Mouse (Mus musculus) neural tube, embryonic 11.5 days (tissue): Measurements from ENCODE around the gene Gemin4. TPM values are rescaled to one million over a fixed set of nuclear protein-coding genes. Genes with fewer than 3 reads are reported as not detected.

Experiments
- ATAC-seq: fragments of 200-750 bp; cut with Nextera tagmentation; 2 replicates; pipeline ENCODE4 v1.8.0; 2017; ENCODE audit warnings: moderate number of reproducible peaks, mild to moderate bottlenecking, moderate TSS enrichment, moderate library complexity; ENCODE audit not compliant: insufficient read depth, low FRiP score, low TSS enrichment
- DNase-seq: peaks from one replicate; pipeline ENCODE4 v3.0.0-alpha.2; 2015; ENCODE audit warnings: low spot score
- H3K27ac ChIP-seq: fragments of 300-500 bp; sonication (generic); 2 replicates; pipeline ENCODE4 v1.5.1; 2014; ENCODE audit warnings: low read depth, mild to moderate bottlenecking, low read length
- H3K27me3 ChIP-seq: fragments of 300-500 bp; sonication (generic); 2 replicates; pipeline ENCODE4 v1.6.1; 2014; ENCODE audit warnings: mild to moderate bottlenecking, low read length, mixed read lengths; ENCODE audit not compliant: control insufficient read depth, insufficient read depth
- H3K36me3 ChIP-seq: fragments of 300-500 bp; sonication (generic); 2 replicates; pipeline ENCODE4 v1.6.1; 2014; ENCODE audit warnings: mild to moderate bottlenecking, low read length, moderate library complexity, mixed read lengths; ENCODE audit not compliant: control insufficient read depth, insufficient read depth
- H3K4me1 ChIP-seq: fragments of 300-500 bp; sonication (generic); 2 replicates; pipeline ENCODE4 v1.6.1; 2014; ENCODE audit warnings: low read length, mixed read lengths; ENCODE audit not compliant: control insufficient read depth, insufficient read depth
- H3K4me2 ChIP-seq: fragments of 300-500 bp; sonication (generic); 2 replicates; pipeline ENCODE4 v1.6.1; 2014; ENCODE audit warnings: low read depth, mild to moderate bottlenecking, moderate library complexity
- H3K4me3 ChIP-seq: fragments of 300-500 bp; sonication (generic); 2 replicates; pipeline ENCODE4 v1.5.1; 2014; ENCODE audit warnings: low read depth, low read length
- H3K9ac ChIP-seq: fragments of 300-500 bp; sonication (generic); 2 replicates; pipeline ENCODE4 v1.6.1; 2014; ENCODE audit warnings: mild to moderate bottlenecking, low read length
- H3K9me3 ChIP-seq: fragments of 300-500 bp; sonication (generic); 2 replicates; pipeline ENCODE4 v1.6.1; 2016; ENCODE audit warnings: low read length; ENCODE audit not compliant: control insufficient read depth
- WGBS: fragments of 180-500 bp; shearing (Covaris S2); extraction: QIAGEN DNeasy Blood & Tissue Kit; methylation state at CpG from one replicate; pipeline ENCODE4 v1.1.7; 2014; 5-methylcytosine and 5-hydroxymethylcytosine counted together
- polyA plus RNA-seq: library from polyadenylated mRNA; unstranded; fragments of >200 nt; fragmentation: Nextera tagmentation; extraction: Ambion mirVana; gene quantifications from 2 replicates; pipeline ENCODE4 v1.2.1, GENCODE M21; 2014

Gene Gemin4
- polyA plus RNA-seq, 1 experiment from 2014 or later, result 37.9 TPM

- Histone ChIP-seq H3K27ac (no peak overlapping the region), H3K4me1 (peaks cover 13% of the 10 kb centered on the region), H3K4me3 (no peak overlapping the region), H3K9ac (peak overlapping the region; percentile 33; the same call in 1 of the 2 replicates), H3K4me2 (no peak overlapping the region), H3K9me3 (no peaks in the 10 kb centered on the region), H3K27me3 (no peaks in the 10 kb centered on the region), H3K36me3 (no peaks in the 10 kb centered on the region; the same call in 1 of the 2 replicates)
- ATAC-seq, result no peak; the same call in 1 of the 2 replicates
- 71% methylated on average over 4 of the region's 4 CpGs for WGBS
- DNase-seq, result no peak
These were observed 36.4 kb upstream of the Gemin4 start for GRCm38 (mm10) chr11:76253918-76254264.

GRCm38 (mm10) chr11:76253145-76253917 lies 35.9 kb upstream of the Gemin4 start:
- Histone ChIP-seq H3K4me1 (peaks cover 13% of the 10 kb centered on the region), H3K4me3 (no peak overlapping the region), H3K36me3 (no peaks in the 10 kb centered on the region; the same call in 1 of the 2 replicates), H3K27me3 (no peaks in the 10 kb centered on the region), H3K9me3 (no peaks in the 10 kb centered on the region), H3K27ac (0 out of 2 replicates have a peak overlapping the region, but pooled peaks have one; percentile 17), H3K9ac (no peak overlapping the region), H3K4me2 (no peak overlapping the region)
- WGBS, result 47% methylated on average over 5 of the region's 5 CpGs
- DNase-seq (peak; percentile 88), ATAC-seq (peak; percentile 65; the same call in 1 of the 2 replicates)

DNA sequence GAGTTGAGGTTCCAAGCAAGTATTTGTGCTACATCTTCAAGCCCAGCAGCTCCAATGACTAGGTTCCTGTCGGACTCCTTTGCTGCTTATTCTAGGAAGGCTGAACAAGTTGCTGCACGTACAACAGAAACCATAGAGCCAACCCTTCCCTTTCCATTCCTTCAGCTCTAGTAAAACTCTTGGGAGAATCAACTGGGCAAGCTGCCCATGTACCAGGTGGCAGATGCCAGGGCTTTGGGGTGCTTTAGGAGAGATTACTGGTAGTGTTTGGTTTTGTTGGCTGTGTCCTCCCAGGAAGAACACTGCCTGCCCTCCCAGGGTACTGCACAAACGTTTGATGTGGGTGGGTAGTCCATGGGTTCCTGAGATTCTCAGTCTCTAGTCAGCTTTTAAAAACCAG lies 34.6 kb upstream of the Gemin4 start:
- no peaks in the 10 kb centered on the region; the same call in 1 of the 2 replicates for H3K36me3 ChIP-seq
- ATAC-seq (no peak), DNase-seq (no peak)
- no peaks in the 10 kb centered on the region for H3K27me3 ChIP-seq
- no peaks in the 10 kb centered on the region for H3K9me3 ChIP-seq
- no peak overlapping the region for H3K27ac ChIP-seq
- no peak overlapping the region for H3K9ac ChIP-seq
- peaks cover 11% of the 10 kb centered on the region; the same call in 1 of the 2 replicates for H3K4me1 ChIP-seq
- WGBS, result 66% methylated on average over 3 of the region's 3 CpGs
- no peak overlapping the region for H3K4me3 ChIP-seq
- H3K4me2 ChIP-seq, result no peak overlapping the region

DNA sequence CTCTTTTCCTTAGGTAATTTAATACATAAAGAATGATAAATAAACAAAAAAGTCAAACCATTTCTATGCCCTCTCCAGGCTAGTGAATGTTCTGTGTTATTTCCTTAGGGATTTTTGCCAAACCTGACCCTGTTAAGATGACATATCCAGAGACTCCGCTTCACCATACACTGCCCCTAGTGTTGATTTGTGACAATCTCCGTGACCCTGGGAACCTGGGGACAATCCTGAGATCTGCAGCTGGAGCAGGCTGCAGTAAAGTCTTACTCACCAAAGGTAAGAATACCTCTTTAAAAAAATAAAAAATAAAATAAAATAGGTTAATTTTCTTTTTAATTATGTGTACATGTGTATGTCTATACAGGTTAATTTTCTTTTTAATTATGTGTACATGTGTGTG lies 29.8 kb upstream of the Gemin4 start:
- H3K4me3 ChIP-seq, result no peak overlapping the region

DNA sequence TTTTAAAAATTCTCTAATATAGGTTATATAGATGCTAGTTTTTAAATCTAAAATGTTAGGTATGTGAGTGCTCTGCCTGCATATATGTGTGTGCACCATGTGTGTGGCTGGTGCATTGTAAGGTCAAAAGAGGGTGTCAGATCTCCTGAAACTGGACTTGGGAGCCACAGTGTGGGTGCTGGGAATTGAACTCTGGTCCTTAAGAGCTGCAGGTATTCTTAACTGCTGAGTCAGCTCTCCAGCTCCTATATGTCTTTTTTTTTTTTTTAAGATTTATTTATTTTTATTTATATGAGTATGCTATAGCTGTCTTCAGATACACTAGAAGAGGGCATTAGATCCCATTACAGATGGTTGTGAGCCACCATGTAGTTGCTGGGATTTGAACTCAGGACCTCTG lies 29.0 kb upstream of the Gemin4 start:
- DNase-seq (no peak), ATAC-seq (no peak)
- no peak overlapping the region for H3K27ac ChIP-seq
- no peaks in the 10 kb centered on the region; the same call in 1 of the 2 replicates for H3K36me3 ChIP-seq
- H3K9ac ChIP-seq, result no peak overlapping the region
- H3K27me3 ChIP-seq, result no peaks in the 10 kb centered on the region
- H3K4me1 ChIP-seq, result peaks cover 10% of the 10 kb centered on the region
- no peaks in the 10 kb centered on the region for H3K9me3 ChIP-seq
- no peak overlapping the region for H3K4me3 ChIP-seq
- H3K4me2 ChIP-seq, result no peak overlapping the region

More for the DNA sequence above, 29.8 kb upstream of the Gemin4 start:
- Histone ChIP-seq H3K36me3 (no peaks in the 10 kb centered on the region; the same call in 1 of the 2 replicates), H3K9ac (no peak overlapping the region), H3K27ac (no peak overlapping the region), H3K27me3 (no peaks in the 10 kb centered on the region), H3K4me2 (no peak overlapping the region), H3K9me3 (no peaks in the 10 kb centered on the region), H3K4me1 (peaks cover 10% of the 10 kb centered on the region)
- DNase-seq (no peak), ATAC-seq (no peak)
- WGBS, result 60% methylated on average over 2 of the region's 2 CpGs

GRCm38 (mm10) chr11:76243811-76244546 lies 26.5 kb upstream of the Gemin4 start:
- no peaks in the 10 kb centered on the region for H3K36me3 ChIP-seq
- H3K4me1 ChIP-seq, result peaks cover 10% of the 10 kb centered on the region
- ATAC-seq, result peak; percentile 31; the same call in 1 of the 2 replicates
- no peak overlapping the region for H3K27ac ChIP-seq
- H3K9me3 ChIP-seq, result no peaks in the 10 kb centered on the region
- H3K27me3 ChIP-seq, result no peaks in the 10 kb centered on the region
- peak overlapping the region; percentile 91 for H3K4me2 ChIP-seq
- H3K4me3 ChIP-seq, result peak overlapping the region; percentile 76
- peak overlapping the region; percentile 76 for H3K9ac ChIP-seq
- WGBS, result 5% methylated on average over 34 of the region's 34 CpGs
- DNase-seq, result no peak

DNA sequence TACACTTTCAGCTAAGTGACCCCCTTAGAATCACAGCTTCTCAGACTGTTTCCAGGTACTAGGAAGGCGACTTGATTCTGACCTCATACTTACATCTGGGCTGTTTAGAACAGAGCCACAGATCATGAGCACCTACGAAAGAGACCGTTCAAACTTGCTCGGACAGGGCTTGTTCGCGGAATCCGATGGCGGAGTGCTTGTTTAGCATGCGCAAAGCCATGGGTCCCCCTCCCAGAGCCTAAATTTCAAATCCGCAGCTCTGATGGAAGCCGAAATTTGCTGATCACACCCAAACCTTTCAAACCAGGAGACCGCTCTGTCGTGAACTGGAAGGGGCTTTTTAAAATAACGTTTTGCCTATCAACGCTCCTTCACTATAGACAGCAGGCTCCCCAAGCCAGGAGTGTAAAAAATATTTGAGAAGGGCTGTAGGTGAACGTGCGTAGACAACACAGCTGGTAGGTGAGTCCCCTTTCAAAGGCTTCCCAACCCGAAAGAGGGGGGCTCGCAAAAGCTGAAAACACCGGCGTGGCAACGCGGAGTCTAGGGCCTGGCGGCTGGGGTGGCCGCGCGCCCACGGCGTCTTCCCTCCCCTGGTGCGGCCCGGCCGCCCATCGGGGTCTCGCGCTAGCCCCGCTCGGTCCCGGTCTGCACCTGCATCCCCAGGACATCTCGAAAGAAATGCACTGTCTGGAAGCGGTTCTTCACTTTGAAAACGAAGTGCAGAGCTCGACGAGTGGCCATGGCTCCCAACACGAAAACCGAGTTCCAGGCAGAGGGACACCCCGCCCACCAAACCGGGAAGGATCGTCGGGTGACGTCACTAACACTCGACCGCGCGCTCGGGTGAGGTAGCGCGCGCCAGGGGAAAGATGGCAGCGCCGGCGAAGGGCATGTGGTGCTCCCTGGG lies 25.7 kb upstream of the Gemin4 start, which contains the start of the genes Mrm3 and Glod4:
Mrm3 (plus strand) TSS at position 815 of the 910 bp plus-strand sequence.
Glod4 (minus strand) TSS at position 825 of the 910 bp plus-strand sequence.
- peak within 1 kb of the TSS; percentile 91 for H3K4me2 ChIP-seq
- H3K36me3 ChIP-seq, result no peaks in the 10 kb centered on the region; the same call in 1 of the 2 replicates
- H3K27me3 ChIP-seq, result no peaks in the 10 kb centered on the region
- peak; percentile 74 for ATAC-seq
- peak within 1 kb of the TSS; percentile 76 for H3K9ac ChIP-seq
- WGBS, result under 1% methylated on average over 61 of the region's 61 CpGs
- H3K9me3 ChIP-seq, result no peaks in the 10 kb centered on the region
- H3K4me1 ChIP-seq, result peaks cover 10% of the 10 kb centered on the region
- H3K27ac ChIP-seq, result no peak within 1 kb of the TSS
- peak within 1 kb of the TSS; percentile 76 for H3K4me3 ChIP-seq
- DNase-seq, result peak; percentile 95

DNA sequence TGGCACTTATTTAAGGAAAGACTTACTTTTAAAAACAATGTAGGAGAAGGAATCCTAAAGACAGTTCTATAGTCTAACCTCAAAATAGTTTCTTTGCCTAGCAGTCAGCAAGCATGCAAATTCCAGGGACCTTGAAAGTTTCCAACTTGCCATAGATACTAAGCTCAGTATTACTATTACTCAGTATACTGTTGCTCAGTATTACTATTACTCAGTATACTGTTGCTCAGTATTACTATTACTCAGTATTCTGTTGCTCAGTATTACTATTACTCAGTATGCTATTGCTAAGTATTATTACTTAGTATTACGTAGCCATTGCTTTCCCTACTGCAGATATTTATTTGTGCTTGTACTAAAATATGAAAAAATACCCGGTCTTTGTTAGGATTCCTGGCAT lies 22.3 kb upstream of the Gemin4 start:
- no peak overlapping the region for H3K9ac ChIP-seq
- ATAC-seq (no peak), DNase-seq (no peak)
- peaks cover 10% of the 10 kb centered on the region for H3K4me1 ChIP-seq
- no peak overlapping the region for H3K27ac ChIP-seq
- no peak overlapping the region for H3K4me3 ChIP-seq
- H3K9me3 ChIP-seq, result no peaks in the 10 kb centered on the region
- no peaks in the 10 kb centered on the region; the same call in 1 of the 2 replicates for H3K36me3 ChIP-seq
- 92% methylated on average over 2 of the region's 2 CpGs for WGBS
- no peak overlapping the region for H3K4me2 ChIP-seq
- no peaks in the 10 kb centered on the region for H3K27me3 ChIP-seq
